Mouse (Mus musculus) layer of hippocampus, adult 18-20 months (tissue): ENCODE results near the gene 1700025C18Rik. TPM values are rescaled to one million over a fixed set of nuclear protein-coding genes. Genes with fewer than 3 reads are reported as not detected.

Source experiments
- DNase-seq, 2 experiments: peaks; one replicate each; pipeline ENCODE4 v3.0.0; 2022; ENCODE audit warnings: low spot score in 2 of 2
- total RNA-seq, 2 experiments: library from RNA; stranded (reverse); gene quantifications; 2 replicates each; pipeline ENCODE4 v1.2.3; 2021

Gene 1700025C18Rik
- total RNA-seq, 2 experiments from 2014 or later, result not detected

GRCm38 (mm10) chr2:165042126-165042525, 48.4 kb downstream of the 1700025C18Rik start:
- DNase-seq, result no peak

- DNase-seq, result no peak
Observed at GRCm38 (mm10) chr2:165037415-165037814, 53.1 kb downstream of the 1700025C18Rik start.

GRCm38 (mm10) chr2:165035058-165035431, 55.5 kb downstream of the 1700025C18Rik start:
- DNase-seq, result no peak

DNA sequence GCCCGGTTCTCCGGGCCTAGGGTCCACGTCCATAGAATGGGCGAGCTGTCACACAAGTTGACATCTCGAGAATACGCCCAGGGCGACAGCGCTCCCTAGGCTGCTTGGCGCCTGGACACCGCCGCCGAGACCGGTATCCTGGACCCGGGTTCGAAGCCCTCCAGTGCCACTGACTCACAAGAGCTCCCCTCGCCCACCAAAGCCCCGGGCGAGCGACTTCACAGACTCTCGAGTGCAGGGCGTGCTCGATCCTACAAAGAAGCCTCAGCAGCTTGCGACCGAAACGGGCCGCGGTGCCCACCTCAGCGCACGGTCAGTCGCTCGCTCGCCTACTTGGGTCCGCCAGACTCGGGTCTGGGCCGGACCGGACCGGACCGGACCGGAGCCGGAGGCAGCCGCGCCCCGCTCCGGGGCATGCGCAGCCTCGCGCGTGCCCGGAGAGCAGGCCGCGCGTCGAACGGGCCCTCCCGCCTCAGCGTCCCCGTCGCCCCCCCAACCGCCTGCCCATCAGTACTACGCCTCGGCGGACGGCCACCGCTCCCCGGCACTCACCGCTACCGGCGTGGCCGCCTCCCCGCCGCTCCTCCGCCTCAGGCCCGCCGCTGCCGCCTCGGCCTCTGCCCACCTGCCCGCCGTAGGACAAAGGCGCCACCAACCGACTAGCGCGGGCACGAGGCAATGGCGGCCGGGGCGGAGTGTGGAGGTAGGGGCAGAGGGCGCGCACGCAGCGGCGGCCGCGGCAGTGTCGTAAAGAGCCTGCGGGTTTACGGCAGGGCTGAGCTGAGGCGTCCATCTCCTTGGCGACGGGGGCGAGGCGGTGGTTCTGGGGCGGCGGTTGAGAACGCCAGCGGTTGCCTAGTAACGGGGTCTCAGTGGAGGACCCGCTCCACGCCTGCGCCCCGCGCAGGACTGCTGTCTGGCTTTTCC, 56.2 kb downstream of the 1700025C18Rik start, which contains the start of gene Ncoa5:
Ncoa5 (minus strand) TSS at position 737 of the 927 bp plus-strand sequence.
- DNase-seq, result peak; percentile 98 to 99

DNA sequence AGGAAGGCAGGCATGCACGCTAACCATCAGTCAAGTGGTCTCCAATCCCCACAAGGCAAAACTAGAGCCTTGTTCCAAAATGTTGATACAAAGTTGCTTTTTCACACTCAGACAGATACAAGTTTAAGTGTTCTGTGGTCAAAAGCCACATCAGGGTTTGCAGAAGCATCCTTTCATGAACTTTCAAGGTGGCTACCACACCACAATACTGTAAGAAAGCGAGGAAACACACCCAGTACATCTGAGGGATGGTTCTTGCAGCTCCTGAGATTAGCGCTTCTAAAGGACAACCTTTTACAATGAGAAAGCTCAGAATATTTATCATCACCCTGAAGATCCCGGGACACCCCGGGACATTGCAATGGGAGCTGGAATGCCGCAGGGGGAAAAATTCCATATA, 57.2 kb downstream of the 1700025C18Rik start:
- no peak for DNase-seq

- DNase-seq, result no peak
Observed at GRCm38 (mm10) chr2:165032533-165032932, 58.0 kb downstream of the 1700025C18Rik start.

Other genes starting within 250 kb of the 1700025C18Rik start
- gene Pltp, start 233.0 kb downstream of the 1700025C18Rik start, total RNA-seq, result 10 to 100 TPM; 77.0 to 77.9 TPM
- gene Pcif1, start 211.4 kb downstream of the 1700025C18Rik start, total RNA-seq, result 10 to 100 TPM; 41.9 to 45.2 TPM
- gene Zfp335, start 179.0 kb downstream of the 1700025C18Rik start, total RNA-seq, result 10 to 100 TPM; 25.9 to 26.8 TPM
- gene Mmp9, start 150.0 kb downstream of the 1700025C18Rik start, total RNA-seq, result 1 to 10 TPM; 1.5 to 1.6 TPM
- 100 to 1,000 TPM; 396 to 408 TPM for gene Slc12a5, start 129.9 kb downstream of the 1700025C18Rik start, total RNA-seq
- gene Ncoa5, start 55.9 kb downstream of the 1700025C18Rik start, total RNA-seq, result 10 to 100 TPM; 57.0 to 59.2 TPM
- under 1 TPM; 0.10 to 0.28 TPM for gene Cd40, start 35.1 kb downstream of the 1700025C18Rik start, total RNA-seq
- gene Cdh22, start 144.1 kb upstream of the 1700025C18Rik start, total RNA-seq, result 10 to 100 TPM; 14.3 to 23.1 TPM
- gene Slc35c2, start 197.1 kb upstream of the 1700025C18Rik start, total RNA-seq, result 100 to 1,000 TPM in 1 of 2 experiments, 10 to 100 TPM in 1; 96.3 to 101 TPM
- 100 to 1,000 TPM; 174 to 179 TPM for gene Elmo2, start 235.7 kb upstream of the 1700025C18Rik start, total RNA-seq